Mouse (Mus musculus) cortical plate, adult 2 months (tissue): ENCODE results near the gene Arid3a. TPM values are rescaled to one million over a fixed set of nuclear protein-coding genes. Genes with fewer than 3 reads are reported as not detected.

Experiments
- H3K27ac ChIP-seq: fragments of 200-500 bp; 2 replicates; pipeline ENCODE4 v1.5.1; 2012; ENCODE audit warnings: low read length, control low read depth, inconsistent platforms; ENCODE audit not compliant: insufficient read depth
- H3K4me1 ChIP-seq: fragments of 200-500 bp; 2 replicates; pipeline ENCODE4 v1.6.1; 2011; ENCODE audit warnings: low read length; ENCODE audit not compliant: control insufficient read depth, insufficient read depth
- H3K4me3 ChIP-seq: fragments of 200-500 bp; 2 replicates; pipeline ENCODE4 v1.5.1; 2011; ENCODE audit warnings: mild to moderate bottlenecking, low read length, control low read depth; ENCODE audit not compliant: insufficient read depth
- CTCF ChIP-seq: fragments of 200-500 bp; IDR thresholded peaks from 2 replicates; pipeline ENCODE4 v1.5.1; 2011; ENCODE audit warnings: mild to moderate bottlenecking, control low read depth, low read length; ENCODE audit not compliant: insufficient read depth; ENCODE audit errors: extremely low read depth
- POLR2A ChIP-seq: fragments of 200-500 bp; IDR thresholded peaks from 2 replicates; pipeline ENCODE4 v1.6.1; 2011; ENCODE audit warnings: mild to moderate bottlenecking, low read length, control low read depth; ENCODE audit not compliant: insufficient read depth; ENCODE audit errors: extremely low read depth
- polyA plus RNA-seq: library from polyadenylated mRNA; depleted of rRNA; stranded (reverse); fragments of >200 nt; gene quantifications from 2 replicates; pipeline ENCODE4 v1.2.3, GENCODE M21; 2012

Gene Arid3a
- polyA plus RNA-seq, 1 experiment = 3.1 TPM

DNA sequence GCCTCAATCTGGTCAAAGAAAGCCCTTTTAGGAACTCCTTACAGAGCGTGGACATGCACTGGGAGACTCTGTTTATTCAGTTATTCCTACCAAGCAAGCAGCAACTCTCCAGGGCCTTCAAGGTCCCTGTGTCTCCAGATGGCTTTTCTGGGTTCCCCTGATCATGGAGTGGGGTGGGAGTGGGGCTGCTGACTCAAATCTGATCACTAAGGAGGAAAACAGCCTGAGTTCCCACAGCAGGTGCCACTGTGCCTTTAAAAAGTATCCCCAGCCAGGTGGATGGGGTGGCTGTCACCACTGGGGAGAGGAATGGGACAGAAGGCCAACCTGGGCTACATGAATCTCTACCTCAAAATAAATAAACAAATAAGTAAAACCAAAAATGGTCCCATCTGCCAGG, 16.1 kb downstream of the Arid3a start:
- H3K4me3 ChIP-seq = no peak overlapping the region
- TF ChIP-seq CTCF (no peak), POLR2A (no peak)
- no peak overlapping the region for H3K27ac ChIP-seq
- H3K4me1 ChIP-seq = no peaks in the 10 kb centered on the region

DNA sequence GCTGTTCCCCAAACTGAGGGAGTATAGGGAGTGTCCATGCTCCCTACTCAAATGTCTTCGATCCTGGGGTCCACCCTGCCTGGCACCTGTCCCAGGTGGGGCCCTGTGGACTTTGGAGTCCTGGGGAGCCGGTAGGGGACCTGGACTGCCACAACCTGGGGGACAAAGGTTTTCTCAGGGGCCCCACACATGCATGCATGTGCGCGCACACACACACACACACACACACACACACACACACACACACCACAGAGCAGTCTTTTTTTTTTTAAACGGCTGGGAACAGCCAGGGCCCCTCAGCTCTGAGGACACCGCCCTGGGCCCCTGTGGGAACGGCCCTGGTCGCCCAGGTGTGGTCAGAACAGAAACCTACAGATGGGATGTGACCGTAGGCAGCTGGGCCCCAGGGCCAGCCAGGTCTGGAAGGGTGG, 16.6 kb downstream of the Arid3a start:
- H3K4me3 ChIP-seq = no peak overlapping the region
- no peaks in the 10 kb centered on the region for H3K4me1 ChIP-seq
- no peak overlapping the region for H3K27ac ChIP-seq
- TF ChIP-seq CTCF (no peak), POLR2A (no peak)

DNA sequence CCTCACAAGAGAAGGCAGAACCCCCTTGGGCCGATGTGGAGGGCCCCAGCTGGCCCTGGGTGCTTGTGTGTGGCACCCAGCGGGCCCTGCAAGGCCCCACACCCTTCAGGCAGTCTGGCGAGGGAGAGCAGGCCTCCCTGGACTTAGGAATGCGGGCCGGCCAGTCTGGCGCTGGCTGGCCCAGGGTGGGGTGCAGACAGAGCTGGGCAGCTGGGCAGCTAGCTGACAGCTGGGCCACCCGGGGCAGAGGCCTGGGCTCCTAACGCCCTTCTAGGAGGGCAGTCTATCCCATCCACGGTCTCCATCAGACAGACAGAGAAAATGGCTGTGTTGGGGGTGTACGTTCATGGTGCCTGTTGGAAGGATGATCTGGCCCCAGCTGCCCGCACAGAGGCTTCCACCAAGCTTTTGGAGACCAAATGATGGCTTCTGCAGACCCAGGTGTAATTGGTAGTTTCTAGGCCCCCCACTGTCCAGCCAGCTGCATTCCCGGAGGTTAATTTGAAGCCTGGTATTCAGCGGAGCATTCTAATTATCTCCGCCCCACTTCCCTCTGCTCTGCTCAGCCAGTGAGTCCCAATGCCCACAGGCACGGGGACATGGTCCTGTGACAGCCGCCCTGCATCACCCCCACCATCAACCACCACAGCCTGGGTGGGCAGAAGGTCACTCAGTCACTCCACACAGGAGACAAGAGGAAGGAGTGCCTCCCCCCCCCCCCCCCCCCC, 18.8 kb downstream of the Arid3a start:
- TF ChIP-seq CTCF = no peak
- no peak for TF ChIP-seq POLR2A
- H3K4me3 ChIP-seq = no peak overlapping the region
- no peak overlapping the region for H3K27ac ChIP-seq
- no peaks in the 10 kb centered on the region for H3K4me1 ChIP-seq

DNA sequence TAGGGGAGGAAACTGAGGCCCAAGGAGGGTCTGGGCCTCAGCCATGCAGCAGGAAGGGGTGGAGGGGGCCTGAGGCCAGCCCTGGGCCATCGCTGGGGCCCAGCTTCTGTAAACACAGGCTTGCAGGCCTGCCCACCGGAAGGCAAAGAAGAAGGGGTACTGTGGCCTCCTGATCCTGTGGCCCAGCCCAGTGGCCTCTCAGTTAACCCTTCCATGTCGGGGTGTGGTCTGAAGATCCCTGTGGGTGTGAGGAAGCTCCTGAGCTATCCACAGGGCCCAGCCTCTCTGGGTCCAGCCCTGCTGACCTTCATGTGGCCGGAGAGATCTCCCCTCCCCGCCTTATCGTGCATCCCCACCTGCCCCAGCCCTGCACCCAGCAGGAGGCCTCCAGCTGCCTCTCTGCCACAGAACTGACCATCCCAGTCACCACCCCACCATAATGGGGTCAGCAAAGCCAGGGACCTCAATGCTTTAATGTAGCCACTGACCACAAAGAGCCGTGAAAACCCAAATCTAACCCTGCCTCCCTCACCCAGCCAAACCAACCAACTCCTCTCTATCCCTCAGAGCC, 20.0 kb downstream of the Arid3a start:
- Histone ChIP-seq H3K4me3 (no peak overlapping the region), H3K27ac (no peak overlapping the region), H3K4me1 (no peaks in the 10 kb centered on the region)
- TF ChIP-seq CTCF = no peak

DNA sequence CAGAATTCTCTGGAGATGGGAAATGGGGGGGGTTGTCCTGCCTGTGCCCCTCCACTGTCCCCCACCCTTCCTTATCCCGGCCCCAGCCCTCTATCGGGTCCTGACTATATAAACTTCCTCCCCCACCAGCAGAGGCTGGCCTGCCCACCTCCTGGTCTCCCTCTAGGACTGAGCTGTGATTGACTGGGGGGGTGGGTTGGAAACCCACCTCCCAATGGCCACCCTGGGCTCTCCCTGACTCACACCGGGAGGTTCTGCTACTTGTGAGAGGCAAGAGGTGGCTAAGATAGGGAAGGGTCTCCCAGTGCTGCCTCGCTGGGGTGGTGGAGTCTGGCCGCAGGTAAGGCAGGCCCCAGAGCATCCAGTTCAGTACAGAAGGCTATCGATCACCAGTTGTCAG, 20.7 kb downstream of the Arid3a start:
- no peak for TF ChIP-seq CTCF
- TF ChIP-seq POLR2A = no peak
- Histone ChIP-seq H3K4me1 (no peaks in the 10 kb centered on the region), H3K4me3 (no peak overlapping the region), H3K27ac (no peak overlapping the region)

DNA sequence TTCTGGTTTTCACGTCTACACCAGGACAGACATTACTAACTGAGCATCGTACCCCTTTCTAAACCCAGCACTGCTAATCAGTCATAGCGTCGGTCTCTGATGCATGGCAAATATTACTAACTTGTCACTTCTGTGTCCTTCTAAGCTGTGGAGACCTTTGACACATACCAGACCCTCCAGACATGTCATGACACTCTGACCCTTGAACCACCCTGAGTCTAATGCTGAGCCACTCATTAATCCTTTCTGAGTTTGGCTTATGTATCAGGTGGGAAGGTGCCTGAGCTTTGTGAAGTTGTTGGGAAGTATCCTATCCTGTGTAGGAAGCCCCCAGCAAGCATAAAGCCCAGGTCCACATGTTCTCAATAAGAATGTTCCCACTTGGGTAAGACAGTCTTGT, 23.0 kb downstream of the Arid3a start:
- no peaks in the 10 kb centered on the region for H3K4me1 ChIP-seq
- H3K4me3 ChIP-seq = no peak overlapping the region
- TF ChIP-seq CTCF (no peak), POLR2A (no peak)
- no peak overlapping the region for H3K27ac ChIP-seq

DNA sequence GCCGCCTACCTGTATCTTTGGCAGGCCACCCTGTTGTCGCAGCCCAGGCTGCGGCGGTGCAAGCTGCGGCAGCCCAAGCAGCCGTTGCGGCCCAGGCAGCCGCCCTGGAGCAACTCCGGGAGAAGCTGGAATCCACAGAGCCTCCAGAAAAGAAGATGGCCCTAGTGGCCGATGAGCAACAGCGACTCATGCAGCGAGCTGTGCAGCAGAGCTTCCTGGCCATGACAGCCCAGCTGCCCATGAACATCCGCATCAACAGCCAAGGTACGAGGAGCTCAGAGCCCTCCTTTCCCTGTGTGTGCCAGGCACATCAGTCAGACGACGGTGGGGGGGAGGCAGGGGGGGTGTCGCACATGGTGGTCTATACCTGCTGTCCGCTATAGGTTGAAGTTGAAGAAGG, 23.8 kb downstream of the Arid3a start:
- Histone ChIP-seq H3K4me3 (no peak overlapping the region), H3K27ac (no peak overlapping the region), H3K4me1 (no peaks in the 10 kb centered on the region)
- TF ChIP-seq POLR2A = no peak
- TF ChIP-seq CTCF = no peak

DNA sequence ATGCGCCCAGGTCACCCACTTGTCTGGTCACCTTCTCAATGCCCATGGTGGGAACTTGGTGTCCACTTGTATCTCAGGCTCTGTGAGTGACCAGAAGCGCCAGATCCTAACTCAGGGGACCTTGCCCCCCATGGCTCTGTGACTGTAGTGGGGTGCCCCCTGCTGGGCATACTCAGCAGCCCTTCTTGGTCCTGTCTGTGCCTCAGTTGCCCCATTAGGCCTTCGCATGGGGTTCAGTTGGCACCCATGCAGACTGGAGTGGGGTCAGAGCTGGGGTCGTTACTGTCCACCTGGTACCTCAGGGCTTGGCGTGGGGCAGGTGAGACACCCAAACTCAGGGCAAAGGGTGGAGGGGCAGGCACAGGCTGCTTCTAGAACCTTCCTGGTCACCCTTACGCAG, 27.1 kb downstream of the Arid3a start:
- Histone ChIP-seq H3K4me1 (no peaks in the 10 kb centered on the region), H3K27ac (no peak overlapping the region), H3K4me3 (no peak overlapping the region)
- TF ChIP-seq CTCF (peak; percentile 54), POLR2A (no peak)

DNA sequence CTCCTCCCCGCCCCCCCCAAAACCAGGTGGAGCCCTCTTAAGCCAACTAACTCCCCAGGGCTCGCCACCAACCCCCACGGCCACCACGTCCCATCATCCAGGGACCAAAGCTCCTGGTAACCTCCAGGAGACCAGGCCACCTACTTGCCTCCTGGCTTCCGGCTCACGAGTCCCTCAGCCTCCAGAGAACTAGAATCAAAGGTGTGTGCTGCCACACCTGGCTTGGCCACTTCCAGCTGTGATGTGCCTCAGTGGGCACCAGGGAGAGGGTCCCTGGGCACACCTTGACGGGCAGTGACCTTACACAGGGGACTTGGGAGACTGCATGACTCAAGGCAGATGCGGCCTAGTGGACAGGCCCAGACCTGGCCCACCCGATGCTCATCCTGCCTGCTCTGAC, 28.8 kb downstream of the Arid3a start:
- no peak overlapping the region for H3K4me3 ChIP-seq
- TF ChIP-seq POLR2A = no peak
- TF ChIP-seq CTCF = no peak
- no peaks in the 10 kb centered on the region for H3K4me1 ChIP-seq
- no peak overlapping the region for H3K27ac ChIP-seq

DNA sequence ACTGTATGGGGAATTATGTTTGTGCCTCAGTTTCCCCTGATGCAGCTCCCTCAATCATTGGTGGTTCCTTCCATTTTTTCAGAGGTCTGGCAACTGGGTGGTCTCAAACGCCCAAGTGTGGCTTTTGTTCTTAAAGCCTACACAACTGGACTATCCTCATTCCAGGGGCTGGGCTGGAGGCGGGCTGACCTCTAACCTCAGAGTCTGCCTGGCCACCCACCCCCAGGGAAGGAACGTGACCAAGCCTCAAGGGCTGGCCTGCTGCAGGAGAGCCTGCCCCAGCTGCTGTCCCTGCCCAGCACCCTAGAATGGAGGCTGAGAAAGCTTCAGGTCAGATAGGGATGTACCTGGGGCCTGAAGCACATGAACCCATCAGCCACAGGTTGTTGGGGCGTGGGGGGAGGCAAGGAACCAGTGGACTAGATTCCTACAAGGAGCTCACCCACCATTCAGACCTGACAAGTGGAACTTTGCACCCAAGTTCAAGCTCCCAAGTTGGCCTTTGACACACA, 29.9 kb downstream of the Arid3a start:
- Histone ChIP-seq H3K4me3 (no peak overlapping the region), H3K27ac (no peak overlapping the region), H3K4me1 (0 out of 2 replicates have a peak, but pooled peaks cover 2% of the 10 kb centered on the region)
- TF ChIP-seq CTCF = no peak
- no peak for TF ChIP-seq POLR2A
